Comparison of ENCODE assay signal across 8 mouse cellular contexts in genomic region chr15:82416797-82417789, GRCm38 (mm10). TPM values are rescaled to one million over a fixed set of nuclear protein-coding genes. Genes with fewer than 3 reads are reported as not detected.
DNase-seq lines count a peak whose midpoint lies in the region; ATAC-seq and TF ChIP-seq lines count a peak whose summit lies in the region.

No protein-coding gene starts in this region.

- DNase-seq in 416B (ENCODE audit: low read depth), result peak; percentile 78
- DNase-seq in adrenal gland, postnatal 4 days (ENCODE audit: low spot score in 2 of 2), result peak; percentile 52 to 71
- DNase-seq in embryonic facial prominence, embryonic 14.5 days (ENCODE audit: low spot score), result peak; percentile 85
- DNase-seq in heart, adult 8-10 months (ENCODE audit: low spot score), result peak; percentile 88
- peak; percentile 94 for DNase-seq in kidney, adult 9 months
- peak; percentile 27 to 75 for DNase-seq in spleen, adult 2 months (ENCODE audit: low read depth in 1 of 2, low spot score in 2 of 2)

- no peak overlapping the region for H3K9ac ChIP-seq in embryonic facial prominence, embryonic 14.5 days (ENCODE audit: low read depth, low read length)
- peak overlapping the region; percentile 31; the same call in 1 of the 2 replicates for H3K9ac ChIP-seq in limb, embryonic 13.5 days
- no peak overlapping the region for H3K9ac ChIP-seq in midbrain, embryonic 16.5 days (ENCODE audit: low read depth, low read length)

- no peak overlapping the region for H3K4me3 ChIP-seq in embryonic facial prominence, embryonic 14.5 days (ENCODE audit: low read depth, low read length)
- no peak overlapping the region for H3K4me3 ChIP-seq in limb, embryonic 13.5 days
- no peak overlapping the region for H3K4me3 ChIP-seq in midbrain, embryonic 16.5 days (ENCODE audit: low read depth, low read length)
- no peak overlapping the region for H3K4me3 ChIP-seq in spleen, adult 2 months (ENCODE audit: extremely low read depth, insufficient read depth, insufficient read length)

- no peaks in the 10 kb centered on the region for H3K9me3 ChIP-seq in embryonic facial prominence, embryonic 14.5 days (ENCODE audit: control insufficient read depth, low read length)
- H3K9me3 ChIP-seq in limb, embryonic 13.5 days, result no peaks in the 10 kb centered on the region
- no peaks in the 10 kb centered on the region for H3K9me3 ChIP-seq in midbrain, embryonic 16.5 days (replicated peaks; ENCODE audit: control insufficient read depth, low read length, poor library complexity, severe bottlenecking)

- H3K27ac ChIP-seq in embryonic facial prominence, embryonic 14.5 days (replicated peaks; ENCODE audit: low read depth, low read length), result no peak overlapping the region
- no peak overlapping the region; the same call in 1 of the 2 replicates for H3K27ac ChIP-seq in limb, embryonic 13.5 days
- no peak overlapping the region for H3K27ac ChIP-seq in midbrain, embryonic 16.5 days (ENCODE audit: low read length)
- no peak overlapping the region for H3K27ac ChIP-seq in spleen, adult 2 months (ENCODE audit: insufficient read depth, low read length)

- ATAC-seq in embryonic facial prominence, embryonic 14.5 days (ENCODE audit: low read depth), result peak; percentile 91
- ATAC-seq in limb, embryonic 13.5 days (ENCODE audit: low FRiP score, low read depth), result peak; percentile 86
- peak; percentile 71 for ATAC-seq in midbrain, embryonic 16.5 days

- no peaks in the 10 kb centered on the region for H3K27me3 ChIP-seq in embryonic facial prominence, embryonic 14.5 days (replicated peaks; ENCODE audit: control insufficient read depth, insufficient read depth, low read length)
- no peaks in the 10 kb centered on the region for H3K27me3 ChIP-seq in limb, embryonic 13.5 days
- no peaks in the 10 kb centered on the region for H3K27me3 ChIP-seq in midbrain, embryonic 16.5 days (ENCODE audit: control insufficient read depth, insufficient read depth, low read depth, low read length)
- H3K27me3 ChIP-seq in spleen, adult 2 months (ENCODE audit: control insufficient read depth, insufficient read depth, low read length), result no peaks in the 10 kb centered on the region

- H3K4me1 ChIP-seq in embryonic facial prominence, embryonic 14.5 days (ENCODE audit: control insufficient read depth, insufficient read depth, low read length), result no peaks in the 10 kb centered on the region
- H3K4me1 ChIP-seq in limb, embryonic 13.5 days, result peaks cover 11% of the 10 kb centered on the region; the same call in 1 of the 2 replicates
- H3K4me1 ChIP-seq in midbrain, embryonic 16.5 days (ENCODE audit: control insufficient read depth, insufficient read depth, low read length), result no peaks in the 10 kb centered on the region; the same call in 1 of the 2 replicates
- H3K4me1 ChIP-seq in spleen, adult 2 months (ENCODE audit: control insufficient read depth, insufficient read depth, insufficient read length), result no peaks in the 10 kb centered on the region

- no peaks in the 10 kb centered on the region for H3K36me3 ChIP-seq in embryonic facial prominence, embryonic 14.5 days (ENCODE audit: control insufficient read depth, insufficient read depth, low read length)
- no peaks in the 10 kb centered on the region for H3K36me3 ChIP-seq in limb, embryonic 13.5 days
- no peaks in the 10 kb centered on the region for H3K36me3 ChIP-seq in midbrain, embryonic 16.5 days (ENCODE audit: control insufficient read depth, insufficient read depth, low read length)
- H3K36me3 ChIP-seq in spleen, adult 2 months (ENCODE audit: control insufficient read depth, insufficient read depth, low read length), result no peaks in the 10 kb centered on the region

- WGBS in embryonic facial prominence, embryonic 14.5 days, result 26% methylated on average over 14 of the region's 16 CpGs
- 34% methylated on average over 16 of the region's 16 CpGs for WGBS in limb, embryonic 13.5 days
- 14% methylated on average over 16 of the region's 16 CpGs for WGBS in midbrain, embryonic 16.5 days
- 47% methylated on average over 16 of the region's 16 CpGs for WGBS in spleen, adult 2 months

- peak; percentile 84; the same call in 1 of the 2 replicates for TF ChIP-seq CTCF in spleen, adult 2 months (IDR thresholded peaks at IDR 0.05; ENCODE audit: extremely low read depth, insufficient read depth, insufficient read length, insufficient replicate concordance)

- peak overlapping the region; percentile 41 for H3K4me2 ChIP-seq in embryonic facial prominence, embryonic 14.5 days (ENCODE audit: low read depth, low read length)
- peak overlapping the region; percentile 50 for H3K4me2 ChIP-seq in limb, embryonic 13.5 days (replicated peaks)
- H3K4me2 ChIP-seq in midbrain, embryonic 16.5 days (ENCODE audit: low read length), result peak overlapping the region; percentile 31; the same call in 1 of the 2 replicates

- no peak for TF ChIP-seq POLR2A in spleen, adult 2 months (IDR thresholded peaks at IDR 0.05; ENCODE audit: low read depth, low read length)

RNA-seq across cellular contexts. Expression of gene Cyp2d10, which starts 10.1 kb away (rescaled TPM):
- 10 to 100 TPM in 1 of 2 experiments, 1 to 10 TPM in 1; 1.1 to 24.9 TPM for total RNA-seq in adrenal gland, postnatal 4 days (2021)
- polyA plus RNA-seq in embryonic facial prominence, embryonic 14.5 days (2014; fragmentation: Nextera tagmentation; extraction: Ambion mirVana), result not detected in 2 replicates
- total RNA-seq in heart, adult 8-10 months (2022), result under 1 TPM in 2 of 4 experiments, not detected in 2; 0.41 to 0.80 TPM
- 0.15 TPM in 1 of 2 replicates, not detected in the other for polyA plus RNA-seq in limb, embryonic 13.5 days (2015; fragmentation: Nextera tagmentation; extraction: Ambion mirVana)
- polyA plus RNA-seq in midbrain, embryonic 16.5 days (2015; fragmentation: Nextera tagmentation; extraction: Ambion mirVana), result not detected in 2 replicates
- 0.08 and 0.19 TPM in 2 replicates for polyA plus RNA-seq in spleen, adult 2 months (2012; rRNA removed)

RNA-seq across cellular contexts. Expression of gene Cyp2d9, which starts 16.1 kb away (rescaled TPM):
- 1 to 10 TPM in 1 of 2 experiments, under 1 TPM in 1; 0.62 to 8.5 TPM for total RNA-seq in adrenal gland, postnatal 4 days (2021)
- not detected in 2 replicates for polyA plus RNA-seq in embryonic facial prominence, embryonic 14.5 days (2014; fragmentation: Nextera tagmentation; extraction: Ambion mirVana)
- total RNA-seq in heart, adult 8-10 months (2022), result under 1 TPM in 1 of 4 experiments, not detected in 3; 0.22 TPM
- polyA plus RNA-seq in limb, embryonic 13.5 days (2015; fragmentation: Nextera tagmentation; extraction: Ambion mirVana), result not detected in 2 replicates
- polyA plus RNA-seq in midbrain, embryonic 16.5 days (2015; fragmentation: Nextera tagmentation; extraction: Ambion mirVana), result not detected in 2 replicates
- not detected in 2 replicates for polyA plus RNA-seq in spleen, adult 2 months (2012; rRNA removed)

RNA-seq across cellular contexts. Expression of gene Cyp2d11, which starts 23.3 kb away (rescaled TPM):
- total RNA-seq in adrenal gland, postnatal 4 days (2021), result under 1 TPM in 1 of 2 experiments, not detected in 1; 0.20 TPM
- polyA plus RNA-seq in embryonic facial prominence, embryonic 14.5 days (2014; fragmentation: Nextera tagmentation; extraction: Ambion mirVana), result not detected in 2 replicates
- total RNA-seq in heart, adult 8-10 months (2022), result under 1 TPM in 1 of 4 experiments, not detected in 3; 0.19 TPM
- not detected in 2 replicates for polyA plus RNA-seq in limb, embryonic 13.5 days (2015; fragmentation: Nextera tagmentation; extraction: Ambion mirVana)
- not detected in 2 replicates for polyA plus RNA-seq in midbrain, embryonic 16.5 days (2015; fragmentation: Nextera tagmentation; extraction: Ambion mirVana)
- polyA plus RNA-seq in spleen, adult 2 months (2012; rRNA removed), result not detected in 2 replicates

RNA-seq across cellular contexts. Expression of gene Cyp2d22, which starts 37.0 kb away (rescaled TPM):
- 10 to 100 TPM; 52.1 to 52.6 TPM for total RNA-seq in adrenal gland, postnatal 4 days (2021)
- polyA plus RNA-seq in embryonic facial prominence, embryonic 14.5 days (2014; fragmentation: Nextera tagmentation; extraction: Ambion mirVana), result 5.4 and 5.6 TPM in 2 replicates
- total RNA-seq in heart, adult 8-10 months (2022), result 10 to 100 TPM; 19.3 to 30.9 (median 23.3) TPM
- polyA plus RNA-seq in limb, embryonic 13.5 days (2015; fragmentation: Nextera tagmentation; extraction: Ambion mirVana), result 7.3 and 9.5 TPM in 2 replicates
- 1.2 and 1.5 TPM in 2 replicates for polyA plus RNA-seq in midbrain, embryonic 16.5 days (2015; fragmentation: Nextera tagmentation; extraction: Ambion mirVana)
- polyA plus RNA-seq in spleen, adult 2 months (2012; rRNA removed), result 11.3 and 12.0 TPM in 2 replicates
